Mouse (Mus musculus): ENCODE data around the gene Iqcf1.

DNA sequence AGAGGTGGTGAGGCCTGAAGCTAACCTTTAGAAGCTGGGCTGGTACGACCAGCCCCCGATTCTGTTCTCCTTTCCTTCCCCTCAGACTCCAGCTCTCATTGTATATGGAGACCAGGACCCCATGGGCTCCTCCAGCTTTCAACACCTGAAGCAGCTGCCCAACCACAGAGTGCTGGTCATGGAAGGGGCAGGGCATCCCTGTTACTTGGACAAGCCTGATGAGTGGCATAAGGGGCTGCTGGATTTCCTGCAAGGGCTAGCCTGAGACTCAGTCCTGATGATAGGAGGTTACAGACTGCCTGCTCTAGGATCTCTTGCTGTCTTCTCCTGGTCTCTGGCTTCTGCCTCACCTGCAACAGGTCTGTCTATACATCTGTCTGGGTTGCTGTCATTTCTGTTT lies 47.9 kb upstream of the Iqcf1 start:
- TF ChIP-seq NRF1 (IDR thresholded peaks at IDR 0.05; ENCODE audit: low read depth, low read length) (no peak), ELF1 (IDR thresholded peaks at IDR 0.05; ENCODE audit: low read depth, low read length) (no peak), ZMIZ1 (IDR thresholded peaks at IDR 0.05; ENCODE audit: low read depth, low read length) (no peak), POLR2A (IDR thresholded peaks at IDR 0.05; ENCODE audit: low read depth, low read length) (no peak), UBTF (IDR thresholded peaks at IDR 0.05; ENCODE audit: low read depth, low read length) (no peak), JUND (conservative IDR thresholded peaks at IDR 0.05; ENCODE audit: low read depth, low read length) (no peak), ZNF384 (IDR thresholded peaks at IDR 0.05; ENCODE audit: low read depth, low read length) (no peak), EP300 (IDR thresholded peaks at IDR 0.05; ENCODE audit: low read length) (no peak), CTCF (conservative IDR thresholded peaks at IDR 0.05 in 1 of 2, IDR thresholded peaks at IDR 0.05 in 1 of 2; ENCODE audit: low read depth in 2 of 2, low read length in 2 of 2) (no peak), TBP (conservative IDR thresholded peaks at IDR 0.05; ENCODE audit: low read depth, low read length) (no peak)
